ENCODE assay signal across 11 mouse cellular contexts in genomic region chr4:44776651-44777050, GRCm38 (mm10). TPM values are rescaled to one million over a fixed set of nuclear protein-coding genes. Genes with fewer than 3 reads are reported as not detected.
DNase-seq lines count a peak whose midpoint lies in the region; ATAC-seq and TF ChIP-seq lines count a peak whose summit lies in the region.
"Had no signal": no experiment of that assay in that cellular context is flagged by ENCODE, and none has a peak within 500 bp of the region (broad histone marks: within the 10 kb centered on the region; RNA-seq: fewer than 3 reads in every experiment).

No protein-coding gene starts in this region.

- 77% methylated on average over 2 of the region's 2 CpGs for WGBS in lung, adult 2 months

- peak; percentile 35 for DNase-seq in cerebellum, adult 9-10 months
- DNase-seq in cerebellum, postnatal 4 days (ENCODE audit: low spot score in 2 of 2), result no peak
- peak; percentile 24 to 41 for DNase-seq in lung, adult 18-20 months
- no peak for DNase-seq in lung, adult 2 months
- peak; percentile 13 for DNase-seq in embryo, embryonic 11 days
- DNase-seq in lung, postnatal 25 days (ENCODE audit: low spot score), result peak; percentile 39
- DNase-seq: lung, embryonic 14.5 days had no signal

- peaks cover 5% of the 10 kb centered on the region for H3K4me1 ChIP-seq in lung, adult 2 months (ENCODE audit: control insufficient read depth, insufficient read depth, low read length)
- H3K4me1 ChIP-seq: embryonic facial prominence, embryonic 13.5 days; neural tube, embryonic 13.5 days had no signal

- no peak overlapping the region for H3K4me3 ChIP-seq in lung, adult 2 months (replicated peaks; ENCODE audit: extremely low read depth, low read depth, low read length)
- H3K4me3 ChIP-seq: embryonic facial prominence, embryonic 13.5 days; neural tube, embryonic 13.5 days had no signal

- no peak for TF ChIP-seq POLR2A in lung, adult 2 months (IDR thresholded peaks at IDR 0.05; ENCODE audit: borderline replicate concordance, extremely low read depth, low read depth, low read length)

- TF ChIP-seq CTCF in lung, adult 2 months (IDR thresholded peaks at IDR 0.05; ENCODE audit: insufficient read depth, low read length), result no peak

- no peak for ATAC-seq in CD4-positive, CD25-positive, alpha-beta regulatory T cell, adult 4 months
- ATAC-seq in monocyte, adult 5-6 weeks (replicated peaks; ENCODE audit: insufficient number of reproducible peaks, low FRiP score, low TSS enrichment, poor library complexity, severe bottlenecking), result no peak

RNA-seq across cellular contexts. Expression of gene Zcchc7, which starts 21.0 kb away (rescaled TPM):
- 8.5 and 15.9 TPM in 2 replicates for polyA plus RNA-seq in lung, adult 2 months (2012; rRNA removed)
- 100 to 1,000 TPM; 115 to 144 TPM for polyA plus RNA-seq in CD4-positive, CD25-positive, alpha-beta regulatory T cell, adult 4 months (2017; shearing (Covaris generic))
- 181 to 238 TPM (median 236 TPM) in 3 replicates for total RNA-seq in monocyte, adult 5-6 weeks (2017)

Comparison
In these comparisons a context has a peak if more than half of its experiments do, and no peak if none do; other contexts are left out.
1. DNase-seq: peak in cerebellum, adult 9-10 months (single experiment), lung, adult 18-20 months (2 of 2), embryo, embryonic 11 days (single experiment) and lung, postnatal 25 days (single experiment); none in cerebellum, postnatal 4 days (0 of 2) and lung, adult 2 months (single experiment).